ENCODE assay signal across 25 mouse cellular contexts in genomic region chr2:38283961-38284360, GRCm38 (mm10). TPM values are rescaled to one million over a fixed set of nuclear protein-coding genes. Genes with fewer than 3 reads are reported as not detected.
DNase-seq lines count a peak whose midpoint lies in the region; ATAC-seq lines count a peak whose summit lies in the region.
"Had no signal": no experiment of that assay in that cellular context is flagged by ENCODE, and none has a peak within 500 bp of the region (broad histone marks: within the 10 kb centered on the region; RNA-seq: fewer than 3 reads in every experiment).

No protein-coding gene starts in this region.

- H3K36me3 ChIP-seq in kidney, embryonic 15.5 days = no peaks in the 10 kb centered on the region
- H3K36me3 ChIP-seq: embryonic facial prominence, embryonic 10.5 days; embryonic facial prominence, embryonic 13.5 days; forebrain, embryonic 12.5 days; forebrain, embryonic 15.5 days; hindbrain, embryonic 12.5 days; hindbrain, embryonic 15.5 days had no signal

- H3K27me3 ChIP-seq in kidney, embryonic 15.5 days = no peaks in the 10 kb centered on the region
- H3K27me3 ChIP-seq: embryonic facial prominence, embryonic 13.5 days; forebrain, embryonic 15.5 days; hindbrain, embryonic 12.5 days had no signal

- no peaks in the 10 kb centered on the region for H3K9me3 ChIP-seq in kidney, embryonic 15.5 days (replicated peaks)
- H3K9me3 ChIP-seq: embryonic facial prominence, embryonic 10.5 days; embryonic facial prominence, embryonic 13.5 days; forebrain, embryonic 12.5 days; forebrain, embryonic 15.5 days; hindbrain, embryonic 12.5 days; hindbrain, embryonic 15.5 days had no signal

- ATAC-seq in kidney, embryonic 15.5 days (replicated peaks; ENCODE audit: low FRiP score) = no peak
- ATAC-seq: activated CD4-positive, CD25-positive, alpha-beta regulatory T cell, adult 4 months; forebrain, embryonic 15.5 days had no signal

- WGBS in kidney, embryonic 15.5 days = 76% methylated on average over 1 of the region's 1 CpGs

- no peak overlapping the region for H3K4me3 ChIP-seq in kidney, embryonic 15.5 days (replicated peaks)
- H3K4me3 ChIP-seq: embryonic facial prominence, embryonic 10.5 days; embryonic facial prominence, embryonic 13.5 days; erythroblast, embryonic 14.5 days; forebrain, embryonic 12.5 days; forebrain, embryonic 15.5 days; heart, adult 2 months; hindbrain, embryonic 12.5 days; hindbrain, embryonic 15.5 days had no signal

- H3K27ac ChIP-seq in kidney, embryonic 15.5 days = no peak overlapping the region
- H3K27ac ChIP-seq: embryonic facial prominence, embryonic 10.5 days; embryonic facial prominence, embryonic 13.5 days; forebrain, embryonic 12.5 days; forebrain, embryonic 15.5 days; heart, adult 2 months; hindbrain, embryonic 12.5 days; hindbrain, embryonic 15.5 days had no signal

- peaks cover 11% of the 10 kb centered on the region for H3K4me1 ChIP-seq in kidney, embryonic 15.5 days

- peak; percentile 36 for DNase-seq in heart, adult 11 months
- DNase-seq in heart, adult 9 months (ENCODE audit: low spot score in 2 of 2) = no peak
- peak; percentile 29 to 54 for DNase-seq in kidney, adult 8-10 months
- DNase-seq in kidney, postnatal 14 days = peak; percentile 32
- DNase-seq in lung, adult 18-20 months = no peak
- DNase-seq: adrenal gland, adult 8-10 months; adrenal gland, postnatal 25 days; cerebellum, adult 11-12 months; cerebellum, adult 8-10 months; cerebellum, postnatal 10 days; cerebellum, postnatal 36 days; embryo, embryonic 11 days; gastrocnemius, postnatal 25 days; heart, adult 2 months had no signal

- no peak overlapping the region for H3K9ac ChIP-seq in kidney, embryonic 15.5 days
- H3K9ac ChIP-seq: embryonic facial prominence, embryonic 13.5 days; forebrain, embryonic 12.5 days; forebrain, embryonic 15.5 days; hindbrain, embryonic 12.5 days; hindbrain, embryonic 15.5 days had no signal

- H3K4me2 ChIP-seq in kidney, embryonic 15.5 days = no peak overlapping the region
- H3K4me2 ChIP-seq: embryonic facial prominence, embryonic 13.5 days; forebrain, embryonic 12.5 days; forebrain, embryonic 15.5 days; heart, embryonic 11.5 days; hindbrain, embryonic 12.5 days; hindbrain, embryonic 15.5 days had no signal

RNA-seq across cellular contexts. Expression of gene Dennd1a, which starts 3.2 kb away (rescaled TPM):
- 16.2 and 16.3 TPM in 2 replicates for polyA plus RNA-seq in kidney, embryonic 15.5 days (2015; fragmentation: Nextera tagmentation; extraction: Ambion mirVana)

RNA-seq across cellular contexts. Expression of gene Lhx2, which starts 55.1 kb away (rescaled TPM):
- 0.10 TPM in 1 of 2 replicates, not detected in the other for polyA plus RNA-seq in kidney, embryonic 15.5 days (2015; fragmentation: Nextera tagmentation; extraction: Ambion mirVana)
- polyA plus RNA-seq: activated CD4-positive, CD25-positive, alpha-beta regulatory T cell, adult 4 months; heart, adult 2 months; heart, postnatal 0 days had no signal

Comparison
In these comparisons a context has a peak if more than half of its experiments do, and no peak if none do; other contexts are left out.
1. DNase-seq: peak in heart, adult 11 months (single experiment), kidney, adult 8-10 months (2 of 2) and kidney, postnatal 14 days (single experiment); none in heart, adult 9 months (0 of 2) and lung, adult 18-20 months (0 of 2).